Mouse (Mus musculus) frontal cortex, postnatal 14 days (tissue): ENCODE measurements around the gene Gm156.
"Not testable (repeated sequence)": the region's sequence is repeated elsewhere in the genome, so short reads cannot be mapped to it uniquely, and the experiment has no call there.

Experiments used
- DNase-seq, 2 experiments: peaks; one replicate each; pipeline ENCODE4 v3.0.0; 2022; ENCODE audit warnings: low spot score in 2 of 2

The Gm156 gene

DNA sequence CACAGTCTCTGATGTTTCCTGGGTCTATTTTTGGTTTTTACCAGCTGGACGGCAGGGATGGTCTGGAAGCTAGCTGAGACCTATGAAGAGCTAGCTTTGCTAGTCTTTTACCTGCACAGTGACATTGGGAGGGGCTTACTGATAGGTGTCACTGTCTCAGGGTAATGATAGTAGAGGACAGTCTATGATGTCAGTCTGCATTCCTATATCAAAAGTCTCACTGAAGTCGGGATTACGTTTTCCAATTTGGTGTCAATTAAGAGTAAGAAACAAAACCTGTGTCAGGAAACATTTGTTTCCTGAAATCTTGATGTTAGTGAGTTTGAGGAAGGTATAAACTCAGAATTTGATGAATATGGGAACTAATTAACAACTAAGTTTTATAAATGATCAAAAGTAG is at the start of gene Gm156:
Gene Gm156, minus strand, starts transcription at position 101 of the 400 bp plus-strand sequence.
- DNase-seq: not testable (repeated sequence)

DNA sequence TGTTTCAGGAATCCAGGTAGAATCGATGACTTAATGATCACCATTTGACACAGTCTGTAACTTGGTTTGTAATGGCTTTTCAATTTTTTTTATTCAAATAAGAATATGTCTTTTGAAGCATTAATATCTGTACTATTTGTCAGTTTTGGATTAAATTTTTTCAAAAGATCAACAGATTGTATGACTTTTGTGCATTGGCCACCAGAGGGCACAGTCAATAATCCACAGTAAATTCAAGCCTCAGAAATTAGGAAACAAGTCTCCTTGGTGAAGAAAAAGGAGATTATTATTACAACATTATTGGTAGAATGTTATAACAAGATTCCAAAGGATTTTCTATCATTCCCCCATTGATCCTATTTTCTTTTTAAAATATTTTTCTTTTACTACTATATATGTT is 41.5 kb upstream of the Gm156 start:
- no peak for DNase-seq

DNA sequence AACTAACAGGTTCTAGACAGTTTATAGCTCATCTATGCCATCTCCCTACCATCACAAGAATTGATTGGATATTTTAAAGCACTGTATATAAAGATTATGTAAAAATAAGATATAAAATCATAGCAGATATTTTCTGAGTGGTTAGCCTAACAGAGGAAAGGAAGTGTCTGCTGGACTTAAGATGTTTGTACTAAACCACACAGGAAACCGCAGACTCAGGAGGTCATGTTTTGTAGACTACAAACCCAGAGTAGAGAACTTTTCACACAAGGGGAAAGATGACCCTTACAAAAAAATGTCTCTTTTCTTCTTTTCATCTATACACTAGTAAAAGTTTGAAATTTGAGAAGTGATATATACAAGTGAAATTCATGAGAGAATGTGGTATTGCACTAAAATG is 39.9 kb upstream of the Gm156 start:
- DNase-seq: no peak

DNA sequence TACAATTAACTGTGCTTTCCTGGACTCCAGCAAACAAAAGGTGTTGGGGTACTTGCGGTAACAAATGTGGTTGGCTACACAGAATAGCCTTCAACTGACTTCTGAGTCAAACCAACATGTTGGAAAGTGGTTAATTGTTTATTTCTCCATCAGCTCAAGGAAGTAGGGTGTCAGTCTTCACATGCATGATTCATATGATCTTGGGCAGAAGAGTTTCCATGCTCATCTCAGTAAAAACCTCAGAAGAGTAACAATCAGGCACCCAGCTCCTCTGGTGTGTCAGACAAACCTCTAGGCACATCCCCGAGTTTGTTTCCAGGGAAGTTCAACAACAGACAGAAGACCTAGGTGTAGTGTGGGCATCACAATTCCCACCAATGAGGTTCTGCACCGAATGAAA is 33.7 kb upstream of the Gm156 start:
- no peak for DNase-seq

DNA sequence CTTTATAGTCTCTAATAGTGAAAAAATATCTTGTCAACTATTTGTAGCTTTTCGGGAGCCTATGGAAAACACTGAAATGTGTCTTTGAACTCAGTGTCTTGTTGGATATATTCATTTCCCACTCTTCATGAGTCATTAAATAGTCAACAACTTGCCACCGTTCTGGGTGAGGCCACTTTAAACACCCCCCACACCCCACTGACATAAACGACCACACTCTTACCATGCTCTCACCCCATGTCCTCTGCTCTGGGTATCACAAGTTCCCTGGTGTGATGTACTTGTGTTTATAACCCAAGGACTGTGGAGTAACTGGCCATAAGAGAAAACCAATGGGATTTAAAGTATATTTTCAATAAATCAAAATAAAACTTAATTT is 36.4 kb downstream of the Gm156 start:
- no peak for DNase-seq

DNA sequence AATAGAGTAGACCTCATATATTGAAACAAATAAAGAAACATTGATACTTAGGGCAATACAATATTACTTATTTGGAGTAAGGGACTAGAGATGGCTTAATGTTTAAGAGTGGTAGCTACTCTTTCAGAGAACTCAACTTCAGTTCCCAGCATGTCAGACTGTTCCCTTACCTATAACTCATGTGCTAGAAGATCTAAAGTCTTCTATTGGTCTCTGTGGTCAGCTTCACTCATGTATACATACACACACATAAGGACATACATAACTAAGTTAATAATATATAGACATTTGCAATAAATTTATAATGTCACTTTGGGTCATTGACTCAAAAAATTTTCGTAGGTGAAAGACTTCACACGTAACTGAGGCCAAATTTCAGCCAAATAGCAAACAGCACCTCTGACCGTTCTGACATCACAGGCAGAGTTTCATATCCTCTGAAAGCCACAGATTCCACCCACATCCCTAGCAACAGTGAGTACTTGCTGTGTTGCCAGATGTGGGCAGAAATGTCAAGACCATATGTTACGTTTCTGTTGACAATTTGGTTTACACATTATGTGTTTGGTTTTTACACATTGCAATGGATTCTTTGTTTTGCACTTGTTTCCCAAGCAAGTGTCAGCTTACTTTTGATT is 36.9 kb downstream of the Gm156 start:
- no peak for DNase-seq

DNA sequence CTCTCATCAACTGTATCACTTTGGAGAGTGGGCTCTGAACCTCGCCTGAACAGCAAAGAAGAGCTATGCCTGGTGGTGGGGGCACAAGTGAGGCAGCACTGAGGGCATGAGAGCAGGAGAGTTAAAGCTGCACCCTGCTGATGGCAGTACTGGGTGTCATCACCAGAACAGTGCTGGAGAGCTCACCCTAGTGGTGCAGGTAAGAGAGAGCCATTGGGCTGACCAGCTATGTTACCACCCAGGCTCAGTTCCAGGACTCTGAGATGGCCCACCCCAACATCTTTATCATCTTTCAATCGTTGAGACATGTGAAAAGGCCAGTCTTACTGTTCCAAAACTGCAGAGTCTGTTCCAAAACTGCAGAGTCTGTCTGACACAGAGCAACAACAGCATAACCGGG is 37.9 kb downstream of the Gm156 start:
- no peak for DNase-seq

DNA sequence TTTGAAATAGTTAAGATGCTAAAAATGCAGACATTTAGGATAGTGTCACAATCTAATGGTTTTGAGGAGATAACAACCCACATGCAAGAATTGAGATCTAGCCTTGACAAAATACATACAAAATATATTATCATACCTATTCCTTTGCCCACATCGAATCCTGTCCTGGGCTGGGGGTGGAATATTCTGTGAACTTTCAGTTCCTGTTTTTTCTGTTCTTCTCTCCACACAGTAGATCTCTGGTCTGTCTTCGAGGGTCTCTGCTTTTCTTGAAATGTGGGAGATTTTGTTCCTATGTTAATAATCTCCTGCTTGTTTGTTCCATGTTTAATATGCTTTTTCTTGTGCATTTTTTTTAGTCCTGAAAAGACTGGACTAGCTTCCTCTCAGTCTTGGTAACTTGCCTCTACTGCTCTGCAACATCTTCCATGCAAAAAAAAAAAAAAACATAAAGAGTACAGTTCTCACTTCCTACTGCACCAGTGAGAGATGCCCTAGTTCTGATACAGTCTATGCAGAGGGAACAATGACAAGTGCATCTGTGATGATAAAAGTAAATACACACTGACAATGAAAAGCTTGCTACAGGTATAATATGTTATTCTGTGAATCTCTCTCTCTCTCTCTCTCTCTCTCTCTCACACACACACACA is 43.9 kb downstream of the Gm156 start, which contains the start of gene Klri2:
Gene Klri2, minus strand, starts transcription at position 416 of the 653 bp plus-strand sequence.
- DNase-seq: no peak

DNA sequence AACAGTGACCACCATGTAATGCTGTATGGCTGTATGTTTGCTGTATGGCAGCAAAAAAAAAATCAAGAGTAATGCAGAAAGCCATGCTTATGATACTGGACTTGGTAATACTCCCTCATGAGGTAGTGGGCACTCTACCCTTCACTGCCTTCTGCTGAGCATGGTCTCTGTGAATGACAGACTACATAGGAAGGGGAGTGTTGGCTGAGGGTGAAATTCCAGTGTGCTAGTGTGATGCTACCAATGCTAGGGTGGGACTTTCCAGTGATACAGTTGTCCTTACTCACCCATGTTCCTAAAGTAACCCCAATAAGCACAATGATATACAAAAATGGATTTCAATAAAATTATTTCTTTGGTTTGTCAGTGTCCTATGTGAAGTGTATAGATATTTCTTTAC is 47.7 kb downstream of the Gm156 start:
- DNase-seq: no peak

DNA sequence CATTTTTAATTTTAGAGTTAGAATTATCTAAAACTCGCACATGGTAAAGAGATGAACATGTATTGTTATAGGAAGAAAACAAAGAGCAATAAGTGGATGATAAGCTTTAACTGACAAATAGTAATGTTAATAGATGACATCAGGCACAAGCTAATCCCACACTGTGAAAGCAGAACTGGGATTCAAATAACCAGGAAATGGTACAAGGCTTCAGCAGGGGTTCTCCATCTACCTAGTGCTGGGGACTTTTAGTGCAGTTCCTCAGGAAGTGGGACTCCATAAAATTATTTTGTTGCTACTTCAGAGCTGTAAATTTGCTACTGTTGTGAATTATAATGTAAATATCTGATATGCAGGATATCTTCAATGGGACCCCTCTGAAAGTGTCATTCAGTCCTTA is 56.8 kb downstream of the Gm156 start:
- DNase-seq: no peak

DNA sequence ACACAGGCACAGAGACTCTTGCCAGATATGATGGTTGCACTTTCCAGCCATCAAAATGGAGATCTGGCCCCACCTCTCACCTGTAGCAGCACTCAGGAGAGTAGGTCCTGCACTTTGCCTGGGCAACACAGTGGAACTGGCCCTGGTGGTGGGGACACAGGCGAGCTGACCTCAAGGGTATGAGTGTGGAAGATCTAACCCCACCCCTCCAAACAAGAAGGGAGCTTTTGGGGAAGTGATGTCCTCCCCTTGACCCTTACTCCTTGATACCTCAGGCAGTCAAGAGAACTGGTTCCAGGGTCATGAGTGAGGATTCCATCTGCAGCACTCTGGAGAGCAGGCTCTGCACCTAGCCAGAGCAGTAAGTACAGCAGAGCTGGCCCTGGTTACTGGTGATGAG is 62.7 kb downstream of the Gm156 start:
- DNase-seq: no peak

DNA sequence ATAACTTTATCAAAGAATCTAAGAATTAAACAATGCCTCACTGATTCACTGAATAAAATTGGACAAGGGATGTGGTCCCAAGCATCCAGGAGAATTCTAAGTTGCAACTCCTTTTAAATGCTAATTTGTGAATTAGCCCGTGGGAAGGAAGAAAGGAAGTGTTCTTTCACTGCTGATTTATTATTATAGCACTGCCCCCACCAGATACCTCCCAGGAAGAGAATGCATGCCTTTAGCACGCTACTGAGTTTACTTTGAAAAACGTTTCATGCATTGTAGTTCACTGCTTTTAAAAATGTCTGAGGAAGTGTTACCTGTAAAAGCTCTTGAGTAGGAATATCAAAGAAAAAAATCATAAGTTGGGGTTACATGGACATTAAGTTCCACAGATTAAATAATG is 63.6 kb downstream of the Gm156 start:
- DNase-seq: no peak

DNA sequence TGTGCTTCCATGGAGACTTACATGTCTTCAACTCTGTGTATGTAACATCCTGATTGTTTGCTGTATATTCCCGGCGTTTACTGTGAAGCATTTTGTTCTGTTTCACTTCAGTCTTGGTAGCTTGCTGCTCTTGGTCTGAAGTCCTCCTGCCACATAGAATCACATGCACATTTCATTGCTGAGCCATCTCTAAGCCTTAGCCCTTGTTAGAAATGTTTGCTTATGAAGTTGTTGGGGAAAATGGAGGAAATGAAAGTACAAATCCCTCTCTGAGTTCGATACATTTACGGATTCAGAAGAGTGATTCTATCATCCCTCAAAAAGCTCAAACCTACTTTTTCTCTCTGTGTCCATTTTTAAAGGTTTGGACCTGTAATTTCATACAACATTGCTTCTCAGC is 67.0 kb downstream of the Gm156 start, which contains the start of gene Klri1:
Gene Klri1, minus strand, starts transcription at position 101 of the 400 bp plus-strand sequence.
- no peak for DNase-seq
